Mouse (Mus musculus) embryonic facial prominence, embryonic 14.5 days (tissue): ENCODE measurements at regions not wholly inside any gene's neighbourhood (a gene's known extent, or its start where the extent isn't known, plus 50 kb on each side); places are given as distances from the start of the nearest gene placed in this dataset.

Experiments
- ATAC-seq: fragments of 200-750 bp; cut with Nextera tagmentation; 2 replicates; pipeline ENCODE4 v1.8.0; 2017; ENCODE audit warnings: low read depth, moderate number of reproducible peaks, moderate TSS enrichment
- DNase-seq: peaks from one replicate; pipeline ENCODE4 v3.0.0-alpha.2; 2015; ENCODE audit warnings: low spot score
- H3K27ac ChIP-seq: fragments of 300-500 bp; sonication (generic); replicated peaks from 2 replicates; pipeline ENCODE4 v1.5.1; 2014; ENCODE audit warnings: low read depth, mild to moderate bottlenecking, low read length, moderate library complexity
- H3K27me3 ChIP-seq: fragments of 300-500 bp; sonication (generic); replicated peaks from 2 replicates; pipeline ENCODE4 v1.6.1; 2014; ENCODE audit warnings: low read length; ENCODE audit not compliant: control insufficient read depth, insufficient read depth
- H3K36me3 ChIP-seq: fragments of 300-500 bp; sonication (generic); 2 replicates; pipeline ENCODE4 v1.6.1; 2014; ENCODE audit warnings: low read length, mixed read lengths; ENCODE audit not compliant: control insufficient read depth, insufficient read depth
- H3K4me1 ChIP-seq: fragments of 300-500 bp; sonication (generic); 2 replicates; pipeline ENCODE4 v1.6.1; 2014; ENCODE audit warnings: antibody characterized with exemption, low read length; ENCODE audit not compliant: control insufficient read depth, insufficient read depth
- H3K4me2 ChIP-seq: fragments of 300-500 bp; sonication (generic); 2 replicates; pipeline ENCODE4 v1.6.1; 2014; ENCODE audit warnings: low read depth, mild to moderate bottlenecking, low read length, moderate library complexity, mixed read lengths
- H3K4me3 ChIP-seq: fragments of 300-500 bp; sonication (generic); 2 replicates; pipeline ENCODE4 v1.5.1; 2014; ENCODE audit warnings: low read depth, mild to moderate bottlenecking, low read length
- H3K9ac ChIP-seq: fragments of 300-500 bp; sonication (generic); 2 replicates; pipeline ENCODE4 v1.6.1; 2014; ENCODE audit warnings: low read depth, mild to moderate bottlenecking, low read length, moderate library complexity, mixed read lengths
- H3K9me3 ChIP-seq: fragments of 300-500 bp; sonication (generic); 2 replicates; pipeline ENCODE4 v1.6.1; 2016; ENCODE audit warnings: low read length; ENCODE audit not compliant: control insufficient read depth
- WGBS: fragments of 180-500 bp; shearing (Covaris S2); extraction: QIAGEN DNeasy Blood & Tissue Kit; methylation state at CpG from one replicate; pipeline ENCODE4 v1.1.7; 2014; 5-methylcytosine and 5-hydroxymethylcytosine counted together

DNA sequence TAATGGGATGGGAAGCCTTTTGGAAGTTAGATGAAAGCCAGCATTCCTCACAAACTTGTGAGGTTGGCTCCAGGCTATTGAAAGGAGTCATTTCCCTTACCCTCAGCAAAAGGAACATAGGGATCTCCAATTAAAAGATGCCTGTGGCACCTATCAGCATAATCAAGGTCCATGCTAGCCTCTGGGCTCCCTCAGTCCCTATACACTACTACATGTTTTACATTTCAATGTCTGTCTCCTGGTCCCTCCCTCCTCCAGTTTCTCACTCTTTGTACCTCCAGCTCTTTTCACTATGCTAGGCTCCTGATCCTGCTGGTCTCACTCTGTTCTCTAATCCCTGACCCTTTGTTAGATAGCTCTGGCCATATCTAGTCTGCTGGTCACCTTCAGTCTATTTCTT lies 790.6 kb downstream of the Defb40 start:
- Histone ChIP-seq H3K27ac (no peak overlapping the region), H3K36me3 (no peaks in the 10 kb centered on the region), H3K27me3 (no peaks in the 10 kb centered on the region), H3K9ac (no peak overlapping the region), H3K4me1 (no peaks in the 10 kb centered on the region), H3K4me2 (no peak overlapping the region), H3K9me3 (no peaks in the 10 kb centered on the region), H3K4me3 (no peak overlapping the region)
- DNase-seq (no peak), ATAC-seq (no peak)

DNA sequence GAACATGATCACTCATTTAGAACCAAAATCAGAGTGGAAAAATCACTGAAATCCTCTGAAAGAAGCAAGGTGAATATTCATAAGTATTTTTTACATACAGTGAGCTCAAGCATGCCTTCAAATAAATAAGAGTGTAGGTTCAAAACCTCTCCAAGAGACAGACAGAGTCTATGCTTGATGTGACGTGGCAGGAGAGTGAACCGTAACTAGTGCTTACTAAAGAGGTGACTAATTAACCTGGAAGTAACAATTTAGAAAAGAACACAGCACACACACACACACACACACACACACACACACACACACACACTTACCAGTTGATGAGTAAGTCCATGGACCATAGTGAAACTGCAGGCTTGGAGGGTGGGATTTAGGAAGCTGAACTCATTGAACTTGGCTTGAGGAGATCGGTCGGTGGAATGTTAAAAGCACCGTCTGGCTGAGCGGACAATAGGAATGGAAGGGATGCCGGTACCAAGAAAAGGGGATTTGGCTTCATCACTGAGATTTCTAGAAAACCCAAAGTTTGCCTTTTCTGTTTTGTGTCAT lies 802.4 kb downstream of the Defb40 start:
- Histone ChIP-seq H3K4me3 (no peak overlapping the region), H3K4me2 (no peak overlapping the region), H3K36me3 (no peaks in the 10 kb centered on the region), H3K9me3 (no peaks in the 10 kb centered on the region), H3K4me1 (no peaks in the 10 kb centered on the region), H3K27me3 (no peaks in the 10 kb centered on the region), H3K9ac (no peak overlapping the region), H3K27ac (no peak overlapping the region)
- ATAC-seq: no peak
- 84% methylated on average over 7 of the region's 7 CpGs for WGBS
- DNase-seq: no peak

DNA sequence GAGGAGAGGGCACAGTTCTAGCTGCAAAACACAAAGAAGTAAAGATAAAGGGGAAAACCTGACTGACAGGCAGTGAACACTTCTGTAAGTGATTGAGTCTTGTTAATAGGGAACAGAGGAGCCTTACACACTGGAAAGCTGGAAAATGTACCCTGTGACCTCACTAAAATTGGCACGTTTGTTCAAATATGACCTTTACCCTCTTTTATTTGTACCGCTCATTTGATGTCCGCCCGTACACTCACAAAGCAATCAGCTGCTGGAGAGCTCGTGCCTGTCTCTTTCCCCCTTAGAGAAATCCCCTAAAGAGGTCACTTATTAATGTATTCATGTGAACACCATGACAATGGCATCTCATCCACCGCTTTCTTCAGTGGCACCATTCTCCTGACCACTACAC lies 819.4 kb downstream of the Defb40 start:
- Histone ChIP-seq H3K27ac (no peak overlapping the region), H3K9me3 (0 out of 2 replicates have a peak, but pooled peaks cover 2% of the 10 kb centered on the region), H3K4me1 (no peaks in the 10 kb centered on the region), H3K4me2 (no peak overlapping the region), H3K36me3 (no peaks in the 10 kb centered on the region), H3K4me3 (no peak overlapping the region), H3K9ac (no peak overlapping the region), H3K27me3 (no peaks in the 10 kb centered on the region)
- DNase-seq (no peak), ATAC-seq (no peak)
- WGBS: 20% methylated on average over 6 of the region's 6 CpGs

DNA sequence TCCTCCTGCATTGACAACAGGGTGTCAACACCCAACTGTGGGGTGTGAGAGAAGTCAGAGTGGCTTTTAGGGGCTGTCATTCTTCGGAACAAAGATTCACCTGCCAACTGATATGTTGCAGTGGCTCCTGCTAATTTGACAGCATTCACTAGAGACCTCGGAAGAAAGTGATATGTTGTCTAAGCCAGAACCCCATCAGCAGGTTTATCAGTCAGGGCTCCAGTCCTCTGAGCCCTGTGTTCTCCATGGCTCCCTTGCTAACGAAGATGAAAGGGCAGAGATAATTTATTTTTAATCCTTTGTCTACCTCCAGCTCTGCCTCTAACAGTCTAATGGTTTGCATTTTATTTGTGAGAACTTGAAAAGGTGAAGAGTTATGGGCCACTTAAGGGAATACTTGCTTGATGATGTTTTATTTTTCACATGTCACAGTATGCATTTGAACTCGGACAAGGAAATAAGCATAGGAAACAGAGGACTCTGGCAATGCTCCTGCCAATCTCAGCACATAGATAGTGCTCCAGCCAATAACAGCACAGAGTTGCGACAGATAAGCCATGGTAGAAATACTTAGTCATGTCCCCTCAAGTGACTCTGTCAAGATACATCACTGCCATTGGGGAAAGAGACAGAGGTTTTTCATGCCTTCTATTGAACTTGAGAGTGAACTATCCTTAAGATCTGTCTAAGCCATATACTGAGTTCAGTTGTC lies 862.6 kb downstream of the Defb40 start:
- Histone ChIP-seq H3K9me3 (no peaks in the 10 kb centered on the region), H3K27ac (no peak overlapping the region), H3K27me3 (no peaks in the 10 kb centered on the region), H3K4me2 (no peak overlapping the region), H3K9ac (no peak overlapping the region), H3K36me3 (no peaks in the 10 kb centered on the region), H3K4me1 (no peaks in the 10 kb centered on the region), H3K4me3 (no peak overlapping the region)
- ATAC-seq: no peak
- WGBS: 69% methylated on average over 5 of the region's 5 CpGs
- no peak for DNase-seq

DNA sequence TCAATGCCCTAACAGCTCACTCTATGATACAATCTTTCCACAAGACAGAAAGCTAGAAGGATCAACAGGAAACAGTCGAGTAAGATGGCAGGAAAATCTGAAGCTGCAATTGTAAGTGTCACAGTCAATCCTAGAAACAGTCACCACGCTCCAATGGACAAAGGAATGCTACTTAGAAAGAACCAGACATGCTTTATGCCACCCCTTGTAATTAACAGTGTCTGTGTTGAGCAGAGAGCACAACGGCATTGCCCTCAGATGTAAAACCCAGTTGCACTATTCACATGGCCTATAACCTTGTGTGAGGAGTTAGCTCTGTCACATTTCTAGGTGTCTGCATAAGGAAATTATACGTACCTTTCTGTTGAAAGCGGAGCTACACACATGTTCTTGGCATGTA lies 864.8 kb downstream of the Defb40 start:
- no peak overlapping the region for H3K4me2 ChIP-seq
- H3K27me3 ChIP-seq: no peaks in the 10 kb centered on the region
- no peaks in the 10 kb centered on the region for H3K4me1 ChIP-seq
- no peak overlapping the region for H3K4me3 ChIP-seq
- DNase-seq (no peak), ATAC-seq (no peak)
- WGBS: 71% methylated on average over 5 of the region's 5 CpGs
- no peak overlapping the region for H3K9ac ChIP-seq
- H3K9me3 ChIP-seq: no peaks in the 10 kb centered on the region
- H3K27ac ChIP-seq: no peak overlapping the region
- no peaks in the 10 kb centered on the region for H3K36me3 ChIP-seq

DNA sequence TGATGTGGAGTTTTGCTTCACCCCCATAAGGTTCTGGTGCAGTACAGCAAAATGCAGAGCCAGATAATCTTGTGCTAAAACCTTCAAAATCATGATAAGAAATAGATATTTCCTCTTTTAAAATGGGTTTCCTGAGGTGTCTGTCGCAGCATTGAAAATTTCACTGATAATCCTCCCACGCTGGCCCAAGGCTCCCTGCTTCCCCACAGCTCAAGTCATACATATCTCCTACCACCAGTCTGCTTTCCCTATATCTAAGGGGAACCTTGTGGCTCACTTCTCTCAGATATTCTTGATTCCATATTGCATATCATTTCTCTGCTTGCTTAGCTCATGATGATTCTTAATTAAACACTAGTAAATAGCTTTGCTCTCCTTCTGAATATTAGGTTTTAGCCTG lies 868.6 kb downstream of the Defb40 start:
- no peak overlapping the region for H3K9ac ChIP-seq
- no peak overlapping the region for H3K27ac ChIP-seq
- no peak overlapping the region for H3K4me3 ChIP-seq
- WGBS: 90% methylated on average over 2 of the region's 2 CpGs
- DNase-seq: no peak
- H3K9me3 ChIP-seq: no peaks in the 10 kb centered on the region
- ATAC-seq: no peak
- H3K4me1 ChIP-seq: no peaks in the 10 kb centered on the region
- H3K36me3 ChIP-seq: no peaks in the 10 kb centered on the region
- H3K4me2 ChIP-seq: no peak overlapping the region
- H3K27me3 ChIP-seq: no peaks in the 10 kb centered on the region

DNA sequence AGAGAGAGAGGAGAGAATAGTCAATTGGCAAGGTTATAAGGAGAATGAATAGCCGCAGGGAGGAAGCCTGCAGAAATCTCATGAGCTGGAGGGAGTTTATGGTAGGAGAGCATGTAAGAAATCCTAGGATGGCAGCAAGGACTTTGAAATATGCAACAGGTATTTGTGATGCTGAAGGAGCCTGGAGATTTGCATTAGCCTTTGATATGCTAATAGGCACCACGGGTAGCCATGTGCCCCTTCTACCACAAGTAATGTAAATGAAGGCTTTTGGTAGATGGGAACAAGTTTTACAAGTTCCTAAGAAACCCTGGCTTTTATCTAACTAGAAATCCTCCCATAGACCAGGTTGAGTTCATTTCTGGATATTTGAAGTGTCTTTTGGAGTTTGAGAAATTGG lies 871.2 kb downstream of the Defb40 start:
- Histone ChIP-seq H3K9ac (no peak overlapping the region), H3K27me3 (no peaks in the 10 kb centered on the region), H3K4me2 (no peak overlapping the region), H3K4me1 (no peaks in the 10 kb centered on the region), H3K4me3 (no peak overlapping the region), H3K9me3 (no peaks in the 10 kb centered on the region), H3K27ac (no peak overlapping the region), H3K36me3 (no peaks in the 10 kb centered on the region)
- DNase-seq (no peak), ATAC-seq (no peak)
- WGBS: 62% methylated on average over 2 of the region's 2 CpGs

DNA sequence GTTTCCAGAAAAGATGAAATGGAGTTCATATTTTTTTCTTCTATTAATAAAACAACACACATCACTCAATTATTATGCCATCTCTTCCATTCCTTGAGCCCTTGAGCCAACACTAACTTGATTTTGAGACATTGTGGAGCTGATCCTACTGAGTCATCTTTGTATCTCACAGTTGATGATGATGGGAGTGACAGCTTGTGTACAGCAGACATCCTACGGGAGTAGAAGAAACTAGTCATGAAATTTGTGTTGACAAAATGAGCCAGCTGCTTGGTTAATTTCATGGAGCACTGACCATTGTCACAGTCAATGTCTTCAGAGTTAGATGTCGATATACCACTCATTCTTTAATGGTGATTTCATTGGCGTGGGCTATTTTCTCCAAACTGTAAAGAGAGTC lies 912.6 kb downstream of the Defb40 start:
- ATAC-seq (no peak), DNase-seq (no peak)
- H3K36me3 ChIP-seq: no peaks in the 10 kb centered on the region
- no peak overlapping the region for H3K4me3 ChIP-seq
- no peaks in the 10 kb centered on the region for H3K27me3 ChIP-seq
- H3K9ac ChIP-seq: no peak overlapping the region
- H3K4me2 ChIP-seq: no peak overlapping the region
- 72% methylated on average over 3 of the region's 3 CpGs for WGBS
- no peaks in the 10 kb centered on the region for H3K4me1 ChIP-seq
- no peak overlapping the region for H3K27ac ChIP-seq
- H3K9me3 ChIP-seq: no peaks in the 10 kb centered on the region

DNA sequence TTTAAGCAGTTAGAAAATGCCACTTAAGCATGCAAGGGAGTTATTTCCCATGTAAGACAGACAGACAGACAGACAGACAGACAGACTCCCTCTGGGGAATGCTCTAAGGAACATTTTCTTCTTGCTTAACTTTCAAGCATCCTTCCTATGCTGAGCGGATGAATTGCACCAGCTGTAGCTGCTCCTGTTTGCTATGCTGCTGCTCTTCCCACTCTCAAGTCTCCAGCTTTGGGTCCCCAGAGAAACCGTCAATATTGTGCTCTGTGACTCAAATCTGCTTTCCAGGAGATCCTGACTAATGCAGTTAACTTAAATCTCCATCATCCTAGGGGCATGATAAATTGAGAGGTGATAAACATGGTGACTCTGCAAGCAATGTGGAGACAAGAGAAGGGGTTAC lies 918.5 kb downstream of the Defb40 start:
- Histone ChIP-seq H3K4me2 (no peak overlapping the region), H3K27ac (no peak overlapping the region), H3K9me3 (no peaks in the 10 kb centered on the region), H3K27me3 (no peaks in the 10 kb centered on the region), H3K4me3 (no peak overlapping the region), H3K36me3 (no peaks in the 10 kb centered on the region), H3K9ac (no peak overlapping the region), H3K4me1 (no peaks in the 10 kb centered on the region)
- no peak for DNase-seq
- 74% methylated on average over 2 of the region's 2 CpGs for WGBS
- ATAC-seq: no peak
